In genomic region chr3:56000259-56000658, GRCm38 (mm10) we compare ENCODE assay signal across 9 mouse cellular contexts.
DNase-seq lines count a peak whose midpoint lies in the region; ATAC-seq and TF ChIP-seq lines count a peak whose summit lies in the region.
"Had no signal": no experiment of that assay in that cellular context is flagged by ENCODE, and none has a peak within 500 bp of the region (broad histone marks: within the 10 kb centered on the region; RNA-seq: fewer than 3 reads in every experiment).

No protein-coding gene starts in this region.

- no peak overlapping the region for H3K4me3 ChIP-seq in heart, postnatal 0 days (ENCODE audit: low read depth, low read length)
- H3K4me3 ChIP-seq: limb, embryonic 15.5 days had no signal

- peak; percentile 80 for TF ChIP-seq CTCF in heart, postnatal 0 days (IDR thresholded peaks at IDR 0.05; ENCODE audit: low read depth)

- no peak overlapping the region for H3K4me2 ChIP-seq in heart, postnatal 0 days (ENCODE audit: low read depth, low read length)
- H3K4me2 ChIP-seq: limb, embryonic 15.5 days had no signal

- TF ChIP-seq EP300 in heart, postnatal 0 days (IDR thresholded peaks at IDR 0.05; ENCODE audit: low read depth), result no peak

- peak; percentile 69 for DNase-seq in heart, postnatal 0 days (ENCODE audit: low spot score)
- no peak for DNase-seq in heart, postnatal 4 days
- peak; percentile 40 for DNase-seq in c-Kit-positive CD71-positive TER-119-negative erythroid progenitor cells, embryonic 14.5 days (ENCODE audit: low read depth)
- DNase-seq in lung, postnatal 10 days, result peak; percentile 11
- no peak for DNase-seq in adrenal gland, postnatal 10 days
- no peak for DNase-seq in kidney, postnatal 4 days
- DNase-seq in cerebellum, adult 8-10 months, result no peak

- no peak for ATAC-seq in heart, postnatal 0 days (ENCODE audit: insufficient read depth, low read depth)
- ATAC-seq in CD4-positive, CD25-positive, alpha-beta regulatory T cell, adult 4 months, result peak; percentile 65

- H3K4me1 ChIP-seq in heart, postnatal 0 days (ENCODE audit: control insufficient read depth, insufficient read depth), result no peaks in the 10 kb centered on the region
- H3K4me1 ChIP-seq: limb, embryonic 15.5 days had no signal

- peaks cover 20% of the 10 kb centered on the region for H3K36me3 ChIP-seq in heart, postnatal 0 days (replicated peaks; ENCODE audit: control insufficient read depth, insufficient read depth, low read length)

- WGBS in heart, postnatal 0 days, result 5% methylated on average over 1 of the region's 1 CpGs

- no peaks in the 10 kb centered on the region for H3K9me3 ChIP-seq in heart, postnatal 0 days (replicated peaks; ENCODE audit: control insufficient read depth, low read length)
- H3K9me3 ChIP-seq: limb, embryonic 15.5 days had no signal

- no peak overlapping the region for H3K27ac ChIP-seq in heart, postnatal 0 days (ENCODE audit: low read depth)
- H3K27ac ChIP-seq: limb, embryonic 15.5 days had no signal

- no peak overlapping the region for H3K9ac ChIP-seq in heart, postnatal 0 days (replicated peaks; ENCODE audit: low read depth, low read length)
- H3K9ac ChIP-seq: limb, embryonic 15.5 days had no signal

- H3K27me3 ChIP-seq in heart, postnatal 0 days (ENCODE audit: control insufficient read depth, insufficient read depth, low read length), result no peaks in the 10 kb centered on the region
- H3K27me3 ChIP-seq: limb, embryonic 15.5 days had no signal

Comparison
In these comparisons a context has a peak if more than half of its experiments do, and no peak if none do; other contexts are left out.
1. DNase-seq: peak in heart, postnatal 0 days (single experiment), c-Kit-positive CD71-positive TER-119-negative erythroid progenitor cells, embryonic 14.5 days (single experiment) and lung, postnatal 10 days (single experiment); none in heart, postnatal 4 days (single experiment), adrenal gland, postnatal 10 days (single experiment), kidney, postnatal 4 days (0 of 2) and cerebellum, adult 8-10 months (single experiment).